Mouse (Mus musculus) cortical plate, adult 2 months (tissue): ENCODE measurements at regions not wholly inside any gene's neighbourhood (a gene's known extent, or its start where the extent isn't known, plus 50 kb on each side); places are given as distances from the start of the nearest gene placed in this dataset.
"Not testable (repeated sequence)": the region's sequence is repeated elsewhere in the genome, so short reads cannot be mapped to it uniquely, and the experiment has no call there.

ENCODE experiments used
- H3K27ac ChIP-seq: fragments of 200-500 bp; 2 replicates; pipeline ENCODE4 v1.5.1; 2012; ENCODE audit warnings: low read length, control low read depth, inconsistent platforms; ENCODE audit not compliant: insufficient read depth
- H3K4me1 ChIP-seq: fragments of 200-500 bp; 2 replicates; pipeline ENCODE4 v1.6.1; 2011; ENCODE audit warnings: low read length; ENCODE audit not compliant: control insufficient read depth, insufficient read depth
- H3K4me3 ChIP-seq: fragments of 200-500 bp; 2 replicates; pipeline ENCODE4 v1.5.1; 2011; ENCODE audit warnings: mild to moderate bottlenecking, low read length, control low read depth; ENCODE audit not compliant: insufficient read depth
- CTCF ChIP-seq: fragments of 200-500 bp; IDR thresholded peaks from 2 replicates; pipeline ENCODE4 v1.5.1; 2011; ENCODE audit warnings: mild to moderate bottlenecking, control low read depth, low read length; ENCODE audit not compliant: insufficient read depth; ENCODE audit errors: extremely low read depth
- POLR2A ChIP-seq: fragments of 200-500 bp; IDR thresholded peaks from 2 replicates; pipeline ENCODE4 v1.6.1; 2011; ENCODE audit warnings: mild to moderate bottlenecking, low read length, control low read depth; ENCODE audit not compliant: insufficient read depth; ENCODE audit errors: extremely low read depth

GRCm38 (mm10) chr2:78548683-78549467 is 319.0 kb upstream of the Ube2e3 start:
- Histone ChIP-seq H3K4me3 (no peak overlapping the region), H3K27ac (no peak overlapping the region), H3K4me1 (no peaks in the 10 kb centered on the region)
- TF ChIP-seq CTCF (no peak), POLR2A (no peak)

- H3K4me3 ChIP-seq: no peak overlapping the region
- H3K27ac ChIP-seq: no peak overlapping the region
- TF ChIP-seq CTCF (no peak), POLR2A (no peak)
- H3K4me1 ChIP-seq: no peaks in the 10 kb centered on the region
These were observed 320.6 kb upstream of the Ube2e3 start for GRCm38 (mm10) chr2:78547286-78547685.

GRCm38 (mm10) chr2:78540422-78540821 is 327.5 kb upstream of the Ube2e3 start:
- Histone ChIP-seq H3K4me3 (no peak overlapping the region), H3K27ac (peak overlapping the region; percentile 89), H3K4me1 (no peaks in the 10 kb centered on the region)
- TF ChIP-seq CTCF (no peak), POLR2A (no peak)

- H3K4me1 ChIP-seq: no peaks in the 10 kb centered on the region
- TF ChIP-seq POLR2A: no peak
- TF ChIP-seq CTCF: no peak
- peak overlapping the region; percentile 89 for H3K27ac ChIP-seq
- H3K4me3 ChIP-seq: no peak overlapping the region
These were observed 328.2 kb upstream of the Ube2e3 start for GRCm38 (mm10) chr2:78539592-78540300.

- Histone ChIP-seq H3K4me3 (no peak overlapping the region), H3K27ac (no peak overlapping the region)
- TF ChIP-seq POLR2A (no peak), CTCF (no peak)
These were observed 330.4 kb upstream of the Ube2e3 start for GRCm38 (mm10) chr2:78537574-78537973.

GRCm38 (mm10) chr2:78533881-78534280 is 334.0 kb upstream of the Ube2e3 start:
- H3K4me1 ChIP-seq, H3K4me3 ChIP-seq: not testable (repeated sequence)

More at GRCm38 (mm10) chr2:78537574-78537973, 330.4 kb upstream of the Ube2e3 start:
- no peaks in the 10 kb centered on the region for H3K4me1 ChIP-seq

GRCm38 (mm10) chr2:78530535-78530934 is 337.4 kb upstream of the Ube2e3 start:
- no peaks in the 10 kb centered on the region for H3K4me1 ChIP-seq
- no peak overlapping the region for H3K4me3 ChIP-seq
- no peak overlapping the region for H3K27ac ChIP-seq
- TF ChIP-seq POLR2A: no peak
- TF ChIP-seq CTCF: no peak

More at GRCm38 (mm10) chr2:78533881-78534280, 334.0 kb upstream of the Ube2e3 start:
- H3K27ac ChIP-seq: not testable (repeated sequence)

GRCm38 (mm10) chr2:78520258-78521023 is 347.5 kb upstream of the Ube2e3 start:
- Histone ChIP-seq H3K27ac (no peak overlapping the region), H3K4me3 (no peak overlapping the region), H3K4me1 (no peaks in the 10 kb centered on the region)
- TF ChIP-seq POLR2A: no peak
- TF ChIP-seq CTCF: no peak

- TF ChIP-seq CTCF (no peak), POLR2A (no peak)
- H3K27ac ChIP-seq: no peak overlapping the region
- no peaks in the 10 kb centered on the region for H3K4me1 ChIP-seq
- H3K4me3 ChIP-seq: no peak overlapping the region
These were observed 374.8 kb upstream of the Ube2e3 start for GRCm38 (mm10) chr2:78493115-78493514.
